Mouse (Mus musculus): Measurements from ENCODE around the gene Slx4.

The Slx4 gene

DNA sequence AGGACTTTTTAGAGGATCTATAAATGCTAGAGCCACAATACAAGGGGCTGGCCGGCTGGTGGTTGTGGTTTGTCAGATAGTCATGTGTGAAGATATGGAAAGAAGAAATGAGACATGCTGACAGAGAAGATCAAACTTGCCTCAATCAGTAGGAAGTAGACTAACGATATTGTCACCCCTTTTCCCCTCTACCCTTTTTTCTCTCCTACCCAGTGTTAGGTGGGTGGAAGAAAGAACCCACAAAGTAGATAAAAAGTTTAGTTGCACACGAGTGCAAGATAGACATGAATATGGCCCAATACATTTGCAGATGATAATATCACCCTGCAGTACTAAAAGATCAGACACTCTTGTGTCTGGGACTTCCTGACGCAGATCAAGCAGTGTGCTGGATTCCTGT lies 15.2 kb downstream of the Slx4 start:
- DNase-seq = no peak

DNA sequence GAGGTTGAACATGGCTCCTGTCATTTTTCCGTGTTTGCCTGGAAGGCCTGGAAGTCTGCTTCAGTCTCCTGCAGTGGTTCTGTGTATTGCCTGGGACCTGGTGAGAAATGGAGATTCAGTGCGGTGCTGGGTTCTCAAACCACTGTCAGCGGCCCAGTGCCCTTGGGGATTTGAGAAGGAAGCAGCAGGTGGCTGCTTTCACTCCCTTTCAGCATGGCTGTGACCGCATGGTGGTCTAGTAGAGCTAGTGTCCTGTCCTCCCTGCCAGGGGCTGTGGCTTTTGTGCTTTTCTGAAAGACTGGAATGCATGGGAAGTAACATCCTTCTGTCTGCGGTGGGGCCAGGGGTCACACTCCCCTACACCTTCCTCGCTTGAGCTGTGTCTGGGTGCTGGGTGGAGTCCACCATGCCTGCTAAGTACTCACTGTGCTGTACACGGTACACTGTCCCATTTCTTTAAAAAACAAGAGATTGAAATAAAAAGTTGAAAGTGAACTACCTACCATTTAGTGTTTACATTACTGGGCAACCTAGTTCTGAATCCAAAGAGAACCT lies 20.3 kb downstream of the Slx4 start:
- no peak for DNase-seq

DNA sequence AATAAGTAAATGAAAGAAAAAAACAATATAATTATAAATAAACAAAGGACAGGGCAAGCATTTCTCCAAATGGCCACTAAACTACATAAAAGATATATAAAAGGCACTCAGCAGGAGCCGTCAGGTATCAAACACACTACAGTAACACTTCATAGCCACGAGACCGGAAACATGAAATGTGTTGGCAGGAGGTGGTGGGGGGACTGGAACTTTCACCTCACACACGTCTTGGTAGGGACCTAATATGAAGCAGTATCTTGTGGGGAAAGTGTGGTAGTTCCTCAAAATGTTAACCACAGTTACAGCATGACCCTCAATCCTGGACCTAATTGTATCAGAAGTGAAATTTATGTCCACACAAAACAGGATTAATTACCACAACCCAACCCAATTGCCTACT lies 21.4 kb downstream of the Slx4 start:
- no peak for DNase-seq

DNA sequence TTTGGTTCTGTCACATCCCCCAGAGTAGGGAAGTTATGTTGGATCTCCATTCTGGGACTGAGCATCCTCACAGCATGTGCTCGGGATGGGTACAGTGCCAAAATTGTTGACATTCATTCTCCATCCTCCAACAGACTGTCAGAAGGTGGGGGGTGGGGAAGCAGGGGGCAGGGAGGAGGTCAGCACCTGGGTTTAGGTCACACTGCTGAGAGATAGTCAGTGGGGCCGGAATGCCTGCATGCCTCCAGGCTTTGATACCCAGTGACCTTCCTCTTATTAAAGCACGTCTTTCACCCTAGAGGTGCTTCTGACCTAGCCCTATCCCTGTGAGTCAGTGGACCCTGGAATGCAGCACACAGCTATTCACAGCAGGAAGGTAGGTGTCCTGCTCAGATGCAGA lies 26.9 kb downstream of the Slx4 start:
- no peak for DNase-seq

DNA sequence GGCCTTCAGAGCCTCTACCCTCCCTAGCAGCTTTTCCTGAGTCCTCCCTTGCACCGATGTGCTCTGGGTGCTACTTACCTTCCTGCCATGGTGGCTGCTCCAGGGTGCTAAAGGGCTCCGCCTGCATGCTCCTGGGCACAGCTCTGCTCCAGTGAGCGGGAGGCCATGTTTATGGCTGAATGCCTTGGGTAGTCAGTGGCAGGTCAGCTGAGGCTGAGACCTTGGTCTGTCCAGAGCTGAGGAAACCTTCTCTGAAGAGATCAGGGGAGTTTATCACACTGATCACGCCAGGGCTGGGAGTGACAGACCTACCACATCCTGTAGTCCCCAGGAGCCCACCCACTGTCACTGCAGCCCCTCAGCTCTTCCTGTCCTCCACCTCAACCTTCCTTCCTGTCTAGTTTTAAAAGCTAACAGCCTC lies 27.3 kb downstream of the Slx4 start, which contains the start of gene Nlrc3:
Gene Nlrc3, minus strand, starts transcription at position 382 of the 421 bp plus-strand sequence.
- no peak for DNase-seq

DNA sequence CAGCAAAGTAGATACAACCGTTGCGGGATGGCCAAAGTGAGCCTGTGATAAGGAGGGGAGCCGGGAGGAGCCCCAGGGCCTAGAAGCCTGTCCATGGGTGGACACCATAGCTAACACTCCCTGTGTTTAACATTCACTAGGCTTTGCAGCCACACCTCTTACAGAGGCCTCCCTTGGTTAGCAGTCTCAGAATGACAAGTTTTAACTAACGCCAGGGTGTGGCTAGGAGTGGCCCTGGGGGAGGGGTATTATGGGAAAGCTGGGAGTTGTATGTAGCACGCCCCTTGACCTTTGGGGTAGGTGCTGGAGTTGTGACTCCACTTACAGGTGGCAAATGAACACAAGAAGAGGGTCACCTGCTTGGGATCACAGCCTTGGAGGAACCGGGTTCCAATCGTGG lies 27.9 kb downstream of the Slx4 start:
- DNase-seq = no peak

DNA sequence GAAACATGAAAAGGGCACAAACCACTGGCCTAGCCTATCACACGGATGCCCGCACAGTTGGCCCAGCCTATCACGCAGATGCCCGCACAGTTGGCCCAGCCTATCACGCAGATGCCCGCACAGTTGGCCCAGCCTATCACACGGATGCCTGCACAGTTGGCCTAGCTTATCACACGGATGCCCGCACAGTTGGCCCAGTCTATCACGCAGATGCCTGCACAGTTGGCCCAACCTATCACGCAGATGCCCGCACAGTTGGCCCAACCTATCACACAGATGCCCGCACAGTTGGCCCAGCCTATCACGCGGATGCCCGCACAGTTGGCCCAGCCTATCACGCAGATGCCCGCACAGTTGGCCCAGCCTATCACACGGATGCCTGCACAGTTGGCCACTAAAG lies 29.1 kb downstream of the Slx4 start:
- peak; percentile 20 for DNase-seq

DNA sequence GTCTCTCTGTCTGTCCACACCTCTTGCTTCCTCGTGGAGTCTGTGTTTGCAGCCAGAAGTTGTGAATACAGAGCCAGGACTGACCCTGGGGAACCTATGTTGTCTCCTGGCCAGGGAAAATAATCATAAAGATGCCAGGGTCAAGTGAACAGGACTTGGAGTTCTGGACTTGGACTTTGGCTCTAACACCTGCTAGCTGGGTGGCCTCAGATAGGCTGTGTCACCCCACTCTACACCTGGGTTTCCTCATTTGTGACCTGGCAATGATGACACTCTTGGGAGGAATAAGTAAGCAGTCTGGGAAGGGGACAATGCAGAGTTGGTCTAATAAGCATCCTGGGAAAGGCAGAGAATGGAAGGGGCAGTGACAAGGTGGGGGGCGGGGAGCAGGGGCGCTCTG lies 38.0 kb downstream of the Slx4 start:
- DNase-seq = no peak

DNA sequence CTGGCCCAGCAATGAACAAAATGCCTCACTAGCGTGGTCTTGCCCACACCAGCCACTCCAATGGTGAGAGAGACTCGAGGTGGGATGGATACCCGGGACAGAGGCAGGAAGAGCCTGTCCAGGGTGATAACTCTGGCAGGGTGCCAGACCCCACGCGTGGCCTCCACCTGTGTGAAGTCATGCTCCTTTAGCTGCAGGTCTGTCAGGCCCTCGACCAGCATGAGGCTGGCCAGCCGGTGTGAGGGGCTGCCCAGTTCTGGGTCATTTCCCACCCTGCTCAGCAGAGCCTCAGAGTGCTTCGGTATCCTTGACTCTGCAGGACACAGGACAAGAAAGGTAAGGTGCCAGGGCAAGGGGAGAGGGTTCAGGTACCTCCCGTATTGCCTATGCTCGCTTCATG lies 38.6 kb downstream of the Slx4 start:
- no peak for DNase-seq

DNA sequence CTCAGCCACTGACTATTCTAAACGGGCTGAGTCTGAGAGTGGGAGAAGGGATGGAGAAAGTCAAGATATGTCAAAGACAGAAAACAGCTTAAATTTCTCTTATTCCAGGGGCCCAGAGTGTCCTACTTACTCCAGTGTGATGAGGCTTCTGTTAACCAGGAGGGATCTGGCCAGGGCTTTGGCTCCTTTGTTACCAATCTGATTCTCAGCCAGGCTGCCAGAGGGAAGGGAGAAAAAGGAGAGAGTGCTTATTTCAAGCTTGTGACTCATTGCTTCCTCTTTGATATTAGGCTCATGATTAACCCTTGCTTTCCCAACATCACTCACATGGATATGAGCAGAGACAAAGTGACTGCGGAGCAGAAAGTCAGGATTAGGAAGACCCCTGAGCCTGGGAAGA lies 44.3 kb downstream of the Slx4 start:
- no peak for DNase-seq

DNA sequence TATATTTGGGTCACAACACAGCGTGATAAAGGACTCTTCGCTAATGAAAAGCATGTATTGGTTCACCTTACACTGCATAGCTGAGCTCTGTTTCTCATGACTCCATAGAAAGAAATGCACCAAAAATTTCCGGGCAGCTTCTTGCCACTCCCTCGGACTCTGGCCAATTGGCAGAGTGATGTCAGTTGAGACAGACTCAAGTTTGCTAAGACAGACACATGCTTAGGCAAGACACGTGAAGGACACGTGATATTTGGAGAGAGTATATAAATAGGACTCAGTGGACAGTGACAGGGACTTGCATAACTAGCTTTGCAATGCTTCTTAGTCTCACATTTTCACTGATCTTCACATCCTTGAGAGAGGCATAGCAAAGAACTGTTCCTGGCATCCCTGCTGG lies 47.2 kb downstream of the Slx4 start:
- no peak for DNase-seq

DNA sequence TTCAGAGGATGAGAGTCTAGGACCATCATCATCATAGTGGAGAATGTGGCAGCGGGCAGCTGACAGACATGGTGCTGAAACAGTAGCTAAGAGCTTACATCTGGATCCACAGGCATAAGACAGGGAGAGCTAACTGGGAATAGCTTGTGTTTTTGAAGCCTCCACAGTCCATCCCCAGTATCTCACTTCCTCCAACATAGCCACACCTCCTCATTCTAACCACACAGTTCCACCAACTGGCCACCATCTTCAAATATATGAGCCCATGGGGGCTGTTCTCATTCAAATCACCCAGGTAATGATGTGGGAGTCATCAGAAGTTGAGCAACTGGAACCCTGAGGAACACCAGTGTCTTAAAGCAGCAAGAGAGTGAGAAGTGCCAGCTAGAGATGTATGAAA lies 52.4 kb downstream of the Slx4 start:
- DNase-seq = no peak

DNA sequence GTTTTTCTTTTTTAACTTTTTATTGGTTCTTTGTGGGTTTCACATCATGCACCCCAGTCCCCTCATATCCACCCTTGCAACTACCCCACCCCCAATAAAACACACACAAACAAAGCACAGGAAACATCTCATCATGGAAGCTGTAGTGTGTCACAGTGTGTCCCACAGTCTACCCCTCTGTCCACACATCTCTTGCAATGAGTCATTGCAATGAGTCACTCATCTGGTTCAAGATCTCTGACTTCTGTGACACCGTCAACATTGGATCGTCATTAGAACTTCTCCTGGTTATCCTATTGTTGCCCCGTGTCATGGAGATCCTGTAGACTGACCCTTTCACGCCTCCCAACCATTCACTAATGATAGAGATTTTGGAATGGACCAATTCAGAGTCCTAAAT lies 68.9 kb downstream of the Slx4 start:
- no peak for DNase-seq

DNA sequence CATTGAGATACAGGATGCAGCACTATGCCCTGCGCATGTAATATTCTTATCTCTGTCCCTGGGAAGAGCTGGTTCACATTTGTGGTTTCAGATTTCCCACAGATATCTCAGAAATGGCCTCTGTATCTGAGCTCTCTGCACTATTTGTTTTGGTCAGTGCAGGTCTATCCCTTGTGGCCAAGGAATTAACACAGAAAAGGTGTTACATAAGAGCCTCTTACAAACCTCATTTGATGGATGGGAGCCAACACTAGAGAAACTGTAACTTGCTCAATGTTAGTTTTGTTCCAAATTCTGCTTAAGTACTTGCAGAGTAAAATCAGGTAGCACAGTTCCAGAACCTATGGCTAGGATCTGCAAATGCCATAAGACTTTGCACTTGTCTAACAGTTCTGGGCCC lies 69.5 kb downstream of the Slx4 start:
- no peak for DNase-seq

DNA sequence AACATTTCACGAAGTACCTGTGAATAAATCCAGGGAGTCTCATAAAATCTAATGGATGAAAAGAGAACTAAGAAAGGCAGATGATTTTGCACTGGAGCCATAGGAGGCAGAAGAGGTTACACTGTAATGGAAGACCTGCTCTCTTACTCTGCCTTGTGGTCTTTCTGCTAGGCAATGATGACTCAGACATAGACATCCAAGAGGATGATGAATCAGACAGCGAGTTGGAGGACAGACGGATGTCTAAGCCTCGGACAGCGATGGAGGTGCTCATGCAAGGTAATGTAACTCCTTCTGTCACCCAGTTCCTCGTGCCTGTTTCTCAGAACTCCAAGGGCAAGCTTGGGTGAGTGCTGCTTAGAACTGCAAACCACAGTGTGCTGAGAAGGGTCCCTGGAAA lies 70.0 kb downstream of the Slx4 start:
- no peak for DNase-seq

DNA sequence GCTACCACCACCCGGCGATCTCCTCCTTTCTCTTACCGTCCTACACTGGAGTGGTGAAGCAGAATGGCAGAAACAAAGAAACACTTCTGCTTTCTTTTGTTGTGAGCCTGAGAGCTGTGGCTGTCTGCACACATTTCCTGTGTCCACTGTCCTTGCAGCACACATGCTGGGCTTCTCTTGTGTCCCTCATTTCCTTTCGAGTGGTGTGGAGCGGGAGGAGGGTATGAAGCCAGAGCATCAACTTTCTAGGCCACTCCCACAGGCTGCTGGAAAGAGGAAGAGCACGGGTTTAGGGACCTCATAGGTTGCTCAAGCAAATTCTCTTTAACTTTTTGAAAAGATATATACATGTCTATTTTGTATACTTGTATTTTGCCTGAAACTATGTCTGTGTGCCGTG lies 74.4 kb downstream of the Slx4 start:
- DNase-seq = no peak

Data from retina, postnatal 1 day (tissue).